Mouse (Mus musculus): ENCODE measurements at regions not wholly inside any gene's neighbourhood (a gene's known extent, or its start where the extent isn't known, plus 50 kb on each side); places are given as distances from the start of the nearest gene placed in this dataset.

DNA sequence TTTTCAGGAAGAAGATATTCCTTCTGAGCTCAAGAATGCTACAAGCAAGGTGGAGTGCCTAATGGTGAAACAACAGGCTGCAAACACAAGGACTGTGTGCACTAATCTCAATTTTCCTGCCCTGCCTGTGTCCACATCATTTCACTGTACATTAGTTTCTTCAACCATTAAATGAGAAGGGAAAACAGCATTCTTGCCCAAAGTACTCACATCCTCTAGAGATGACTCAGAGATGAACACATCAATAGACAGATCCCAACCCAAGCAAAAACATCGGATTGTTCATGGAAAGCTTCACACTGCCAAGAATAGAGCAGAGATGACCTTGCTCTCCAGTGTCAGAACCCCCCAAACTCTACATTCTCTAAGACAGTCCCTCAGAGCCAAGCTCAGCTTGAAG, 886.8 kb downstream of the Diaph3 start:
- TF ChIP-seq CTCF (IDR thresholded peaks at IDR 0.05; ENCODE audit: low read depth), result no peak
- no peak overlapping the region for H3K27ac ChIP-seq (ENCODE audit: low read depth, low read length)
- H3K9me3 ChIP-seq (ENCODE audit: control insufficient read depth), result no peaks in the 10 kb centered on the region
- 54% methylated on average over 1 of the region's 1 CpGs for WGBS
- no peaks in the 10 kb centered on the region for H3K4me1 ChIP-seq (replicated peaks; ENCODE audit: control insufficient read depth, insufficient read depth, low read length)
- no peak for ATAC-seq
- no peak overlapping the region for H3K4me2 ChIP-seq (replicated peaks; ENCODE audit: low read depth)
- H3K36me3 ChIP-seq (ENCODE audit: control insufficient read depth, insufficient read depth), result no peaks in the 10 kb centered on the region
- H3K4me3 ChIP-seq (ENCODE audit: low read depth, low read length), result no peak overlapping the region
- H3K27me3 ChIP-seq (replicated peaks; ENCODE audit: control insufficient read depth, insufficient read depth, low read length), result no peaks in the 10 kb centered on the region
- H3K9ac ChIP-seq (ENCODE audit: low read depth, low read length), result no peak overlapping the region

- Histone ChIP-seq H3K4me2 (replicated peaks; ENCODE audit: low read depth) (no peak overlapping the region), H3K9ac (ENCODE audit: low read depth, low read length) (no peak overlapping the region), H3K27ac (ENCODE audit: low read depth, low read length) (no peak overlapping the region), H3K27me3 (replicated peaks; ENCODE audit: control insufficient read depth, insufficient read depth, low read length) (no peaks in the 10 kb centered on the region), H3K9me3 (ENCODE audit: control insufficient read depth) (no peaks in the 10 kb centered on the region), H3K36me3 (ENCODE audit: control insufficient read depth, insufficient read depth) (no peaks in the 10 kb centered on the region), H3K4me1 (replicated peaks; ENCODE audit: control insufficient read depth, insufficient read depth, low read length) (no peaks in the 10 kb centered on the region), H3K4me3 (ENCODE audit: low read depth, low read length) (no peak overlapping the region)
- no peak for ATAC-seq
- TF ChIP-seq CTCF (IDR thresholded peaks at IDR 0.05; ENCODE audit: low read depth), result no peak
Observed at GRCm38 (mm10) chr14:86251617-86252016, 889.4 kb downstream of the Diaph3 start.

DNA sequence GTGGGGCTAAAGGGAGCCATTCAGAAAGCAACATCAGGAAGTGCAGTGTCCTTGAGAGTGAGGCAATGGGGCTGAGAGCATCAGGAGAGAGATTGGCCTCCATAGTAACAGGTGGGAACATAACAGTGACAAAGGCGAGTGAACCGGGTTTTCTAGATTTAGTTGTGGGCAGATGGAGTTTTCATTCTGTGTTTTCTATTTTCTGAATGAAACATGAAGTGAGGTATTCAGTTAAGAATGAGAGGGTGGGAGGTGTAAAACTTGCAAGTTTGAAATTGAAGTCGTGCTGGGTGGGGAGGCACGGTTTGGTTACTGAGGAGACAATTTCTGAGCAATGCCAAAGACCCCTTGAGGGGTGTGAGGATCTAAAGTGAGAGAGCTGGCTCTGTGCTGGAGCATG, 893.3 kb downstream of the Diaph3 start:
- whole genome bisulfite sequencing, result 93% methylated on average over 4 of the region's 4 CpGs

GRCm38 (mm10) chr14:86246770-86247169, 894.3 kb downstream of the Diaph3 start:
- 92% methylated on average over 8 of the region's 8 CpGs for WGBS
- TF ChIP-seq CTCF (IDR thresholded peaks at IDR 0.05; ENCODE audit: low read depth), result no peak
- H3K4me1 ChIP-seq (replicated peaks; ENCODE audit: control insufficient read depth, insufficient read depth, low read length), result no peaks in the 10 kb centered on the region

More for the DNA sequence above, 893.3 kb downstream of the Diaph3 start:
- ATAC-seq, result no peak
- Histone ChIP-seq H3K27ac (ENCODE audit: low read depth, low read length) (no peak overlapping the region), H3K9ac (ENCODE audit: low read depth, low read length) (no peak overlapping the region), H3K4me3 (ENCODE audit: low read depth, low read length) (no peak overlapping the region), H3K27me3 (replicated peaks; ENCODE audit: control insufficient read depth, insufficient read depth, low read length) (no peaks in the 10 kb centered on the region), H3K4me2 (replicated peaks; ENCODE audit: low read depth) (no peak overlapping the region), H3K9me3 (ENCODE audit: control insufficient read depth) (no peaks in the 10 kb centered on the region), H3K36me3 (ENCODE audit: control insufficient read depth, insufficient read depth) (no peaks in the 10 kb centered on the region), H3K4me1 (replicated peaks; ENCODE audit: control insufficient read depth, insufficient read depth, low read length) (no peaks in the 10 kb centered on the region)
- no peak for TF ChIP-seq CTCF (IDR thresholded peaks at IDR 0.05; ENCODE audit: low read depth)

DNA sequence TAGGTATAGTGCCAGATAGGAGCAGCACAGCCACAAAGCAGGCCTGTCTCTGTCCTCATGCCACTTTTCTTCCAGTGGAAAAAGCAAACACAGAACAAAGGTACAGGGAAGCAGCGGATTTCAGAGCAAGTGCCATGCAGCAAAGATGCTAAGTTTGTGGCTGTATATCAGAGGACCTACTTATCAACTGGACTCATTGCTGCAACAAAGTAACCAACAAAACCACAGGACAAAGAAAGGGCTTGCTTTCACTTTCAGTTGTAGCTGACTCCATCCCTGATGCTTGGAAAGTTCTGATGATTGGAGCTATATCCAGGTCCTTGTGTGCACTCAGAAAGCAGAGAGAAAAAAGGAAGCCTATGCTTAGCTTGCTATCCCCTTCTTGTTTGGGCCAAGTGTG, 897.4 kb downstream of the Diaph3 start:
- H3K27ac ChIP-seq (ENCODE audit: low read depth, low read length), result no peak overlapping the region
- no peaks in the 10 kb centered on the region for H3K36me3 ChIP-seq (ENCODE audit: control insufficient read depth, insufficient read depth)
- no peaks in the 10 kb centered on the region for H3K27me3 ChIP-seq (replicated peaks; ENCODE audit: control insufficient read depth, insufficient read depth, low read length)
- no peak overlapping the region for H3K9ac ChIP-seq (ENCODE audit: low read depth, low read length)
- H3K9me3 ChIP-seq (ENCODE audit: control insufficient read depth), result no peaks in the 10 kb centered on the region
- H3K4me2 ChIP-seq (replicated peaks; ENCODE audit: low read depth), result no peak overlapping the region
- no peaks in the 10 kb centered on the region for H3K4me1 ChIP-seq (replicated peaks; ENCODE audit: control insufficient read depth, insufficient read depth, low read length)
- no peak for ATAC-seq
- WGBS, result 73% methylated on average over 1 of the region's 1 CpGs
- H3K4me3 ChIP-seq (ENCODE audit: low read depth, low read length), result no peak overlapping the region
- TF ChIP-seq CTCF (IDR thresholded peaks at IDR 0.05; ENCODE audit: low read depth), result no peak

More at GRCm38 (mm10) chr14:86246770-86247169, 894.3 kb downstream of the Diaph3 start:
- no peaks in the 10 kb centered on the region for H3K36me3 ChIP-seq (ENCODE audit: control insufficient read depth, insufficient read depth)
- no peak overlapping the region for H3K27ac ChIP-seq (ENCODE audit: low read depth, low read length)
- H3K27me3 ChIP-seq (replicated peaks; ENCODE audit: control insufficient read depth, insufficient read depth, low read length), result no peaks in the 10 kb centered on the region
- no peak for ATAC-seq
- H3K9me3 ChIP-seq (ENCODE audit: control insufficient read depth), result no peaks in the 10 kb centered on the region
- no peak overlapping the region for H3K4me2 ChIP-seq (replicated peaks; ENCODE audit: low read depth)
- H3K4me3 ChIP-seq (ENCODE audit: low read depth, low read length), result no peak overlapping the region
- no peak overlapping the region for H3K9ac ChIP-seq (ENCODE audit: low read depth, low read length)

DNA sequence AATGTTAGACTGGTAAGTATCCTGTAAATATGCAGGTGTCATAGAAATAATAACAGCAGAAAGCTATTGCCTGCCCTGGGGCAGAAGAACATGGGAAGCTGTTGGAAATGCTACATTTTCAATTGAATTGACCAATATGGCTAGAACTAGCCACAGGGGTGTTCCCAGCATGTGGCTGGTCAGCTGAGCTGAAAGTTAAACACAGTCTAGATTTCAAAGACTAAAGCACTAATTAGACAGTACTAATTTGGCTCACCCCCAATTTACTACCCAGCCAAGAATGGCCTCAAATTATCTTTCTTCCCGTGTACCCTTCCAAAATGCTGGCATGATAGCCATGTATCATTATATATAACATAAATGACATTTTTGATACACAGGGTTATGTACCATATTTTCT, 898.2 kb downstream of the Diaph3 start:
- no peaks in the 10 kb centered on the region for H3K36me3 ChIP-seq (ENCODE audit: control insufficient read depth, insufficient read depth)
- H3K4me1 ChIP-seq (replicated peaks; ENCODE audit: control insufficient read depth, insufficient read depth, low read length), result no peaks in the 10 kb centered on the region
- no peak for TF ChIP-seq CTCF (IDR thresholded peaks at IDR 0.05; ENCODE audit: low read depth)
- ATAC-seq, result no peak
- 76% methylated on average over 1 of the region's 1 CpGs for WGBS
- H3K9ac ChIP-seq (ENCODE audit: low read depth, low read length), result no peak overlapping the region
- no peak overlapping the region for H3K4me3 ChIP-seq (ENCODE audit: low read depth, low read length)
- H3K27ac ChIP-seq (ENCODE audit: low read depth, low read length), result no peak overlapping the region
- H3K9me3 ChIP-seq (ENCODE audit: control insufficient read depth), result no peaks in the 10 kb centered on the region
- no peak overlapping the region for H3K4me2 ChIP-seq (replicated peaks; ENCODE audit: low read depth)
- no peaks in the 10 kb centered on the region for H3K27me3 ChIP-seq (replicated peaks; ENCODE audit: control insufficient read depth, insufficient read depth, low read length)

- H3K4me2 ChIP-seq (replicated peaks; ENCODE audit: low read depth), result no peak overlapping the region
- no peak overlapping the region for H3K9ac ChIP-seq (ENCODE audit: low read depth, low read length)
- no peaks in the 10 kb centered on the region for H3K9me3 ChIP-seq (ENCODE audit: control insufficient read depth)
- ATAC-seq, result no peak
- H3K27me3 ChIP-seq (replicated peaks; ENCODE audit: control insufficient read depth, insufficient read depth, low read length), result no peaks in the 10 kb centered on the region
- no peak overlapping the region for H3K27ac ChIP-seq (ENCODE audit: low read depth, low read length)
- no peaks in the 10 kb centered on the region for H3K4me1 ChIP-seq (replicated peaks; ENCODE audit: control insufficient read depth, insufficient read depth, low read length)
- no peak overlapping the region for H3K4me3 ChIP-seq (ENCODE audit: low read depth, low read length)
- no peaks in the 10 kb centered on the region for H3K36me3 ChIP-seq (ENCODE audit: control insufficient read depth, insufficient read depth)
- 40% methylated on average over 2 of the region's 2 CpGs for WGBS
- no peak for TF ChIP-seq CTCF (IDR thresholded peaks at IDR 0.05; ENCODE audit: low read depth)
Observed at GRCm38 (mm10) chr14:86239090-86239489, 901.9 kb downstream of the Diaph3 start.
